Mouse (Mus musculus) myocyte (in vitro differentiated cells): ENCODE results near the gene Arhgef40. TPM values are rescaled to one million over a fixed set of nuclear protein-coding genes. Genes with fewer than 3 reads are reported as not detected.

Experiments used
- H3K27me3 ChIP-seq: one replicate; pipeline ENCODE4 v1.6.1; 2011; ENCODE audit not compliant: control insufficient read depth, insufficient read depth, insufficient read length
- H3K36me3 ChIP-seq: one replicate; pipeline ENCODE4 v1.6.1; 2011; ENCODE audit not compliant: control insufficient read depth, insufficient read depth
- H3K4me2 ChIP-seq: one replicate; pipeline ENCODE4 v1.6.1; 2011; ENCODE audit warnings: low read depth, control low read depth
- H3K4me3 ChIP-seq: one replicate; pipeline ENCODE4 v1.5.1; 2011; ENCODE audit warnings: mild to moderate bottlenecking, control low read depth, moderate library complexity
- H3K79me2 ChIP-seq: one replicate; pipeline ENCODE4 v1.6.1; 2011; ENCODE audit not compliant: control insufficient read depth, insufficient read depth
- H3ac ChIP-seq: one replicate; pipeline ENCODE4 v1.6.1; 2011; ENCODE audit not compliant: control insufficient read depth, insufficient read length
- CEBPB ChIP-seq: IDR thresholded peaks from 2 replicates; pipeline ENCODE4 v1.6.1; 2011; ENCODE audit warnings: mild to moderate bottlenecking, moderate library complexity; ENCODE audit not compliant: poor library complexity, insufficient read depth, severe bottlenecking
- E2F4 ChIP-seq: IDR thresholded peaks from one replicate; pipeline ENCODE4 v1.6.1; 2011; ENCODE audit warnings: mild to moderate bottlenecking, control low read depth, moderate library complexity; ENCODE audit not compliant: insufficient read depth
- MAX ChIP-seq: IDR thresholded peaks from one replicate; pipeline ENCODE4 v1.6.1; 2011; ENCODE audit warnings: low read depth, mild to moderate bottlenecking, control low read depth
- MYOD1 ChIP-seq, 3 experiments: IDR thresholded peaks; one replicate each; pipeline ENCODE4 v1.6.1; 2011; ENCODE audit warnings: control low read depth in 2 of 3, low read depth in 2 of 3, mild to moderate bottlenecking in 2 of 3, moderate library complexity in 1 of 3; ENCODE audit not compliant: insufficient read length in 2 of 3, control insufficient read depth in 1 of 3
- MYOG ChIP-seq, 3 experiments: IDR thresholded peaks; one replicate each; pipeline ENCODE4 v1.6.1; 2011; ENCODE audit warnings: control low read depth in 2 of 3, low read depth in 2 of 3, mild to moderate bottlenecking in 2 of 3; ENCODE audit not compliant: insufficient read length in 2 of 3, control insufficient read depth in 1 of 3, insufficient read depth in 1 of 3
- POLR2A ChIP-seq: IDR thresholded peaks from one replicate; pipeline ENCODE4 v1.6.1; 2011; ENCODE audit warnings: low read depth, mild to moderate bottlenecking, control low read depth, moderate library complexity; ENCODE audit not compliant: insufficient read length
- POLR2AphosphoS2 ChIP-seq: IDR thresholded peaks from one replicate; pipeline ENCODE4 v1.6.1; 2011; ENCODE audit warnings: low read depth, control low read depth; ENCODE audit not compliant: insufficient read length
- REST ChIP-seq: IDR thresholded peaks from one replicate; pipeline ENCODE4 v1.6.1; 2011; ENCODE audit warnings: mild to moderate bottlenecking, control low read depth, moderate library complexity; ENCODE audit not compliant: insufficient read depth, insufficient read length
- SRF ChIP-seq: IDR thresholded peaks from one replicate; pipeline ENCODE4 v1.6.1; 2011; ENCODE audit warnings: low read depth; ENCODE audit not compliant: control insufficient read depth, insufficient read length
- TCF12 ChIP-seq: IDR thresholded peaks from one replicate; pipeline ENCODE4 v1.6.1; 2011; ENCODE audit warnings: mild to moderate bottlenecking, control low read depth; ENCODE audit not compliant: poor library complexity, insufficient read depth, severe bottlenecking
- TCF3 ChIP-seq: IDR thresholded peaks from one replicate; pipeline ENCODE4 v1.6.1; 2011; ENCODE audit warnings: low read depth, control low read depth; ENCODE audit not compliant: insufficient read length
- USF1 ChIP-seq: IDR thresholded peaks from one replicate; pipeline ENCODE4 v1.6.1; 2011; ENCODE audit warnings: low read depth, mild to moderate bottlenecking, control low read depth, moderate library complexity
- polyA plus RNA-seq: library from polyadenylated mRNA; unstranded; fragments of >200 nt; fragmentation: generic; extraction: Trizol; gene quantifications from one replicate; pipeline ENCODE4 v1.2.1, GENCODE M21; 2012; ENCODE audit warnings: missing spikeins

Gene Arhgef40
- polyA plus RNA-seq, 1 experiment = 35.0 TPM

GRCm38 (mm10) chr14:51996866-51997265 is 12.3 kb downstream of the Arhgef40 start:
- TF ChIP-seq POLR2AphosphoS2 (no peak), E2F4 (no peak), USF1 (no peak), POLR2A (no peak), MYOG (IDR thresholded peaks at IDR 0.05; ENCODE audit: control insufficient read depth in 1 of 3, insufficient read depth in 1 of 3, insufficient read length in 2 of 3, low read depth in 2 of 3) (no peak), TCF12 (no peak), CEBPB (no peak), MYOD1 (IDR thresholded peaks at IDR 0.05; ENCODE audit: control insufficient read depth in 1 of 3, insufficient read length in 2 of 3, low read depth in 2 of 3) (no peak), REST (no peak), MAX (no peak), TCF3 (no peak), SRF (no peak)
- no peaks in the 10 kb centered on the region for H3K27me3 ChIP-seq

GRCm38 (mm10) chr14:51997483-51997882 is 13.0 kb downstream of the Arhgef40 start:
- Histone ChIP-seq H3K4me3 (no peak overlapping the region), H3ac (no peak overlapping the region), H3K4me2 (no peak overlapping the region), H3K36me3 (peaks cover 37% of the 10 kb centered on the region), H3K79me2 (no peaks in the 10 kb centered on the region), H3K27me3 (no peaks in the 10 kb centered on the region)
- TF ChIP-seq E2F4 (no peak), POLR2AphosphoS2 (peak; percentile 21)

More at GRCm38 (mm10) chr14:51996866-51997265, 12.3 kb downstream of the Arhgef40 start:
- no peak overlapping the region for H3K4me2 ChIP-seq
- H3K4me3 ChIP-seq = no peak overlapping the region
- H3K79me2 ChIP-seq = no peaks in the 10 kb centered on the region
- peaks cover 32% of the 10 kb centered on the region for H3K36me3 ChIP-seq
- no peak overlapping the region for H3ac ChIP-seq

- Histone ChIP-seq H3K4me3 (no peak overlapping the region), H3ac (no peak overlapping the region), H3K36me3 (peaks cover 21% of the 10 kb centered on the region), H3K4me2 (no peak overlapping the region), H3K27me3 (no peaks in the 10 kb centered on the region), H3K79me2 (no peaks in the 10 kb centered on the region)
- no peak for TF ChIP-seq MYOD1 (IDR thresholded peaks at IDR 0.05; ENCODE audit: control insufficient read depth in 1 of 3, insufficient read length in 2 of 3, low read depth in 2 of 3)
Measured at GRCm38 (mm10) chr14:52003981-52004495, 19.5 kb downstream of the Arhgef40 start.

- H3K4me2 ChIP-seq = no peak overlapping the region
- H3K79me2 ChIP-seq = no peaks in the 10 kb centered on the region
- no peak overlapping the region for H3ac ChIP-seq
- H3K4me3 ChIP-seq = no peak overlapping the region
- H3K27me3 ChIP-seq = no peaks in the 10 kb centered on the region
- TF ChIP-seq CEBPB = no peak
- no peak for TF ChIP-seq POLR2A
- no peak for TF ChIP-seq SRF
- no peak for TF ChIP-seq REST
- no peak for TF ChIP-seq USF1
- TF ChIP-seq POLR2AphosphoS2 = no peak
- TF ChIP-seq MAX = no peak
- peaks cover 20% of the 10 kb centered on the region for H3K36me3 ChIP-seq
Measured at GRCm38 (mm10) chr14:52005141-52005540, 20.6 kb downstream of the Arhgef40 start.

- H3K36me3 ChIP-seq = peaks cover 20% of the 10 kb centered on the region
- no peak overlapping the region for H3K4me2 ChIP-seq
- H3K4me3 ChIP-seq = no peak overlapping the region
- no peak for TF ChIP-seq MYOG (IDR thresholded peaks at IDR 0.05; ENCODE audit: control insufficient read depth in 1 of 3, insufficient read depth in 1 of 3, insufficient read length in 2 of 3, low read depth in 2 of 3)
- no peak for TF ChIP-seq USF1
- no peak for TF ChIP-seq MAX
- no peak for TF ChIP-seq POLR2AphosphoS2
- TF ChIP-seq TCF3 = no peak
- no peak for TF ChIP-seq SRF
- no peak for TF ChIP-seq E2F4
- H3ac ChIP-seq = no peak overlapping the region
- H3K27me3 ChIP-seq = no peaks in the 10 kb centered on the region
- no peaks in the 10 kb centered on the region for H3K79me2 ChIP-seq
Measured at GRCm38 (mm10) chr14:52005616-52006015, 21.1 kb downstream of the Arhgef40 start.

- Histone ChIP-seq H3K4me3 (no peak overlapping the region), H3K4me2 (no peak overlapping the region), H3K27me3 (no peaks in the 10 kb centered on the region), H3K79me2 (no peaks in the 10 kb centered on the region), H3K36me3 (peaks cover 20% of the 10 kb centered on the region), H3ac (no peak overlapping the region)
- no peak for TF ChIP-seq REST
- no peak for TF ChIP-seq CEBPB
- TF ChIP-seq MAX = no peak
- no peak for TF ChIP-seq E2F4
- TF ChIP-seq MYOG (IDR thresholded peaks at IDR 0.05; ENCODE audit: control insufficient read depth in 1 of 3, insufficient read depth in 1 of 3, insufficient read length in 2 of 3, low read depth in 2 of 3) = no peak
- TF ChIP-seq TCF3 = no peak
- TF ChIP-seq POLR2A = no peak
- TF ChIP-seq TCF12 = no peak
- no peak for TF ChIP-seq SRF
- no peak for TF ChIP-seq USF1
- no peak for TF ChIP-seq MYOD1 (IDR thresholded peaks at IDR 0.05; ENCODE audit: control insufficient read depth in 1 of 3, insufficient read length in 2 of 3, low read depth in 2 of 3)
- no peak for TF ChIP-seq POLR2AphosphoS2
Measured at GRCm38 (mm10) chr14:52006241-52006640, 21.7 kb downstream of the Arhgef40 start.
